Mouse (Mus musculus): ENCODE results near the gene Tmem219. TPM values are rescaled to one million over a fixed set of nuclear protein-coding genes. Genes with fewer than 3 reads are reported as not detected.

Tmem219 gene
- polyA plus RNA-seq, 1 experiment from 2014 or later = 23.2 TPM

GRCm38 (mm10) chr7:126883731-126884181 lies 39.0 kb downstream of the Tmem219 start:
- Histone ChIP-seq H3K36me3 (ENCODE audit: control insufficient read depth, insufficient read depth, low read length) (peaks cover 16% of the 10 kb centered on the region), H3K9ac (ENCODE audit: low read depth, low read length) (peak overlapping the region; percentile 87), H3K27ac (ENCODE audit: low read depth, low read length) (peak overlapping the region; percentile 92), H3K27me3 (replicated peaks; ENCODE audit: control insufficient read depth, insufficient read depth, low read length) (no peaks in the 10 kb centered on the region), H3K4me1 (replicated peaks; ENCODE audit: control insufficient read depth, insufficient read depth, low read length) (peaks cover 29% of the 10 kb centered on the region), H3K9me3 (ENCODE audit: control insufficient read depth, low read length) (no peaks in the 10 kb centered on the region), H3K4me2 (peak overlapping the region; percentile 100), H3K4me3 (ENCODE audit: low read depth, low read length) (peak overlapping the region; percentile 88)
- DNase-seq (ENCODE audit: low spot score) = no peak
- WGBS = under 1% methylated on average over 15 of the region's 15 CpGs
- 0 out of 2 replicates have a peak, but pooled peaks have one; percentile 3 for ATAC-seq (replicated peaks; ENCODE audit: low FRiP score)

- peak overlapping the region; percentile 100 for H3K4me2 ChIP-seq
- H3K27me3 ChIP-seq (replicated peaks; ENCODE audit: control insufficient read depth, insufficient read depth, low read length) = no peaks in the 10 kb centered on the region
- no peak overlapping the region; the same call in 1 of the 2 replicates for H3K4me3 ChIP-seq (ENCODE audit: low read depth, low read length)
- peaks cover 29% of the 10 kb centered on the region for H3K4me1 ChIP-seq (replicated peaks; ENCODE audit: control insufficient read depth, insufficient read depth, low read length)
- DNase-seq (ENCODE audit: low spot score) (no peak), ATAC-seq (replicated peaks; ENCODE audit: low FRiP score) (no peak)
- peaks cover 33% of the 10 kb centered on the region for H3K36me3 ChIP-seq (ENCODE audit: control insufficient read depth, insufficient read depth, low read length)
- 58% methylated on average over 6 of the region's 6 CpGs for WGBS
- peak overlapping the region; percentile 28; the same call in 1 of the 2 replicates for H3K27ac ChIP-seq (ENCODE audit: low read depth, low read length)
- 0 out of 2 replicates have a peak overlapping the region, but pooled peaks have one; percentile 16 for H3K9ac ChIP-seq (ENCODE audit: low read depth, low read length)
- H3K9me3 ChIP-seq (ENCODE audit: control insufficient read depth, low read length) = no peaks in the 10 kb centered on the region
Observed at GRCm38 (mm10) chr7:126881040-126881439, 41.7 kb downstream of the Tmem219 start.

GRCm38 (mm10) chr7:126877239-126877638 lies 45.5 kb downstream of the Tmem219 start:
- Histone ChIP-seq H3K4me3 (ENCODE audit: low read depth, low read length) (no peak overlapping the region), H3K9ac (ENCODE audit: low read depth, low read length) (no peak overlapping the region), H3K4me2 (no peak overlapping the region), H3K27ac (ENCODE audit: low read depth, low read length) (no peak overlapping the region; the same call in 1 of the 2 replicates), H3K9me3 (ENCODE audit: control insufficient read depth, low read length) (no peaks in the 10 kb centered on the region), H3K36me3 (ENCODE audit: control insufficient read depth, insufficient read depth, low read length) (peaks cover 66% of the 10 kb centered on the region), H3K27me3 (replicated peaks; ENCODE audit: control insufficient read depth, insufficient read depth, low read length) (no peaks in the 10 kb centered on the region), H3K4me1 (replicated peaks; ENCODE audit: control insufficient read depth, insufficient read depth, low read length) (peaks cover 13% of the 10 kb centered on the region)
- 100% methylated on average over 1 of the region's 1 CpGs for WGBS
- no peak for ATAC-seq (replicated peaks; ENCODE audit: low FRiP score)
- no peak for DNase-seq (ENCODE audit: low spot score)

- Histone ChIP-seq H3K9ac (ENCODE audit: low read depth, low read length) (no peak overlapping the region), H3K4me1 (replicated peaks; ENCODE audit: control insufficient read depth, insufficient read depth, low read length) (no peaks in the 10 kb centered on the region), H3K27me3 (replicated peaks; ENCODE audit: control insufficient read depth, insufficient read depth, low read length) (no peaks in the 10 kb centered on the region), H3K36me3 (ENCODE audit: control insufficient read depth, insufficient read depth, low read length) (peaks cover 69% of the 10 kb centered on the region), H3K27ac (ENCODE audit: low read depth, low read length) (no peak overlapping the region), H3K9me3 (ENCODE audit: control insufficient read depth, low read length) (no peaks in the 10 kb centered on the region), H3K4me2 (no peak overlapping the region), H3K4me3 (ENCODE audit: low read depth, low read length) (no peak overlapping the region)
- no peak for DNase-seq (ENCODE audit: low spot score)
- no peak for ATAC-seq (replicated peaks; ENCODE audit: low FRiP score)
- 88% methylated on average over 2 of the region's 2 CpGs for WGBS
Observed at GRCm38 (mm10) chr7:126870520-126870891, 52.2 kb downstream of the Tmem219 start.

GRCm38 (mm10) chr7:126869780-126870519 lies 52.8 kb downstream of the Tmem219 start:
- no peak for DNase-seq (ENCODE audit: low spot score)
- Histone ChIP-seq H3K36me3 (ENCODE audit: control insufficient read depth, insufficient read depth, low read length) (peaks cover 66% of the 10 kb centered on the region), H3K4me3 (ENCODE audit: low read depth, low read length) (no peak overlapping the region), H3K4me2 (no peak overlapping the region), H3K4me1 (replicated peaks; ENCODE audit: control insufficient read depth, insufficient read depth, low read length) (no peaks in the 10 kb centered on the region), H3K27me3 (replicated peaks; ENCODE audit: control insufficient read depth, insufficient read depth, low read length) (no peaks in the 10 kb centered on the region), H3K27ac (ENCODE audit: low read depth, low read length) (no peak overlapping the region), H3K9me3 (ENCODE audit: control insufficient read depth, low read length) (no peaks in the 10 kb centered on the region), H3K9ac (ENCODE audit: low read depth, low read length) (no peak overlapping the region)
- no peak for ATAC-seq (replicated peaks; ENCODE audit: low FRiP score)
- 90% methylated on average over 23 of the region's 23 CpGs for WGBS

- H3K4me1 ChIP-seq (replicated peaks; ENCODE audit: control insufficient read depth, insufficient read depth, low read length) = peaks cover 14% of the 10 kb centered on the region
- no peak overlapping the region for H3K4me2 ChIP-seq
- WGBS = 89% methylated on average over 12 of the region's 12 CpGs
- no peak overlapping the region for H3K27ac ChIP-seq (ENCODE audit: low read depth, low read length)
- DNase-seq (ENCODE audit: low spot score) (no peak), ATAC-seq (replicated peaks; ENCODE audit: low FRiP score) (no peak)
- no peaks in the 10 kb centered on the region for H3K9me3 ChIP-seq (ENCODE audit: control insufficient read depth, low read length)
- peaks cover 56% of the 10 kb centered on the region for H3K36me3 ChIP-seq (ENCODE audit: control insufficient read depth, insufficient read depth, low read length)
- no peak overlapping the region for H3K4me3 ChIP-seq (ENCODE audit: low read depth, low read length)
- H3K9ac ChIP-seq (ENCODE audit: low read depth, low read length) = no peak overlapping the region
- H3K27me3 ChIP-seq (replicated peaks; ENCODE audit: control insufficient read depth, insufficient read depth, low read length) = no peaks in the 10 kb centered on the region
Observed at GRCm38 (mm10) chr7:126868003-126868402, 54.7 kb downstream of the Tmem219 start.

GRCm38 (mm10) chr7:126867534-126867933 lies 55.2 kb downstream of the Tmem219 start:
- no peak for ATAC-seq (replicated peaks; ENCODE audit: low FRiP score)
- WGBS = 92% methylated on average over 2 of the region's 2 CpGs
- no peak overlapping the region for H3K4me3 ChIP-seq (ENCODE audit: low read depth, low read length)

GRCm38 (mm10) chr7:126863791-126864190 lies 58.9 kb downstream of the Tmem219 start:
- Histone ChIP-seq H3K4me2 (peak overlapping the region; percentile 73), H3K4me1 (replicated peaks; ENCODE audit: control insufficient read depth, insufficient read depth, low read length) (peaks cover 23% of the 10 kb centered on the region), H3K27me3 (replicated peaks; ENCODE audit: control insufficient read depth, insufficient read depth, low read length) (no peaks in the 10 kb centered on the region), H3K36me3 (ENCODE audit: control insufficient read depth, insufficient read depth, low read length) (peaks cover 27% of the 10 kb centered on the region), H3K4me3 (ENCODE audit: low read depth, low read length) (peak overlapping the region; percentile 79), H3K9me3 (ENCODE audit: control insufficient read depth, low read length) (no peaks in the 10 kb centered on the region), H3K9ac (ENCODE audit: low read depth, low read length) (peak overlapping the region; percentile 80), H3K27ac (ENCODE audit: low read depth, low read length) (peak overlapping the region; percentile 21; the same call in 1 of the 2 replicates)
- 68% methylated on average over 6 of the region's 6 CpGs for WGBS
- no peak for DNase-seq (ENCODE audit: low spot score)
- no peak for ATAC-seq (replicated peaks; ENCODE audit: low FRiP score)

More at GRCm38 (mm10) chr7:126867534-126867933, 55.2 kb downstream of the Tmem219 start:
- H3K4me1 ChIP-seq (replicated peaks; ENCODE audit: control insufficient read depth, insufficient read depth, low read length) = peaks cover 16% of the 10 kb centered on the region
- no peaks in the 10 kb centered on the region for H3K9me3 ChIP-seq (ENCODE audit: control insufficient read depth, low read length)
- H3K4me2 ChIP-seq = no peak overlapping the region
- H3K27ac ChIP-seq (ENCODE audit: low read depth, low read length) = no peak overlapping the region
- no peak overlapping the region for H3K9ac ChIP-seq (ENCODE audit: low read depth, low read length)
- no peaks in the 10 kb centered on the region for H3K27me3 ChIP-seq (replicated peaks; ENCODE audit: control insufficient read depth, insufficient read depth, low read length)
- no peak for DNase-seq (ENCODE audit: low spot score)
- H3K36me3 ChIP-seq (ENCODE audit: control insufficient read depth, insufficient read depth, low read length) = peaks cover 52% of the 10 kb centered on the region
